Mouse (Mus musculus) forebrain, embryonic 14.5 days (tissue): ENCODE data around the gene Hoxd4. TPM values are rescaled to one million over a fixed set of nuclear protein-coding genes. Genes with fewer than 3 reads are reported as not detected.

Source experiments
- ATAC-seq: fragments of 200-750 bp; cut with Nextera tagmentation; 2 replicates; pipeline ENCODE4 v1.8.0; 2017; ENCODE audit warnings: mild to moderate bottlenecking, moderate library complexity
- DNase-seq: peaks from one replicate; pipeline ENCODE4 v3.0.0-alpha.2; 2015; ENCODE audit warnings: low spot score
- H3K27ac ChIP-seq: fragments of 300-500 bp; sonication (generic); 2 replicates; pipeline ENCODE4 v1.5.1; 2014; ENCODE audit warnings: low read depth, mild to moderate bottlenecking, control low read depth, low read length, moderate library complexity
- H3K27me3 ChIP-seq: fragments of 300-500 bp; sonication (generic); replicated peaks from 2 replicates; pipeline ENCODE4 v1.6.1; 2014; ENCODE audit warnings: low read length, control low read depth, mixed read lengths; ENCODE audit not compliant: control insufficient read depth, insufficient read depth
- H3K36me3 ChIP-seq: fragments of 300-500 bp; sonication (generic); 2 replicates; pipeline ENCODE4 v1.6.1; 2014; ENCODE audit warnings: low read length, control low read depth; ENCODE audit not compliant: control insufficient read depth, insufficient read depth
- H3K4me1 ChIP-seq: fragments of 300-500 bp; sonication (generic); 2 replicates; pipeline ENCODE4 v1.6.1; 2014; ENCODE audit warnings: antibody characterized with exemption, low read length, control low read depth; ENCODE audit not compliant: control insufficient read depth, insufficient read depth
- H3K4me2 ChIP-seq: fragments of 300-500 bp; sonication (generic); 2 replicates; pipeline ENCODE4 v1.6.1; 2014; ENCODE audit warnings: mild to moderate bottlenecking, control low read depth, low read length
- H3K4me3 ChIP-seq: fragments of 300-500 bp; sonication (generic); 2 replicates; pipeline ENCODE4 v1.5.1; 2014; ENCODE audit warnings: low read depth, low read length, control low read depth
- H3K9ac ChIP-seq: fragments of 300-500 bp; sonication (generic); 2 replicates; pipeline ENCODE4 v1.6.1; 2014; ENCODE audit warnings: mild to moderate bottlenecking, low read length, control low read depth, moderate library complexity
- H3K9me3 ChIP-seq: fragments of 300-500 bp; sonication (generic); replicated peaks from 2 replicates; pipeline ENCODE4 v1.6.1; 2016; ENCODE audit warnings: low read length, control low read depth, mixed read lengths; ENCODE audit not compliant: control insufficient read depth
- WGBS: fragments of 180-500 bp; shearing (Covaris S2); extraction: QIAGEN DNeasy Blood & Tissue Kit; methylation state at CpG from one replicate; pipeline ENCODE4 v1.1.7; 2014; 5-methylcytosine and 5-hydroxymethylcytosine counted together
- polyA plus RNA-seq: library from polyadenylated mRNA; unstranded; fragments of >200 nt; fragmentation: Nextera tagmentation; extraction: Ambion mirVana; gene quantifications from 2 replicates; pipeline ENCODE4 v1.2.1, GENCODE M21; 2014

Gene Hoxd4
- polyA plus RNA-seq, 1 experiment from 2014 or later = not detected

GRCm38 (mm10) chr2:74689574-74690337 lies 22.0 kb upstream of the Hoxd4 start:
- H3K9ac ChIP-seq = no peak overlapping the region
- peaks cover 90% of the 10 kb centered on the region for H3K27me3 ChIP-seq
- under 1% methylated on average over 24 of the region's 24 CpGs for WGBS
- H3K27ac ChIP-seq = no peak overlapping the region
- no peaks in the 10 kb centered on the region for H3K36me3 ChIP-seq
- H3K4me3 ChIP-seq = no peak overlapping the region
- no peak for DNase-seq
- H3K9me3 ChIP-seq = no peaks in the 10 kb centered on the region
- H3K4me2 ChIP-seq = no peak overlapping the region
- H3K4me1 ChIP-seq = no peaks in the 10 kb centered on the region
- ATAC-seq = no peak

DNA sequence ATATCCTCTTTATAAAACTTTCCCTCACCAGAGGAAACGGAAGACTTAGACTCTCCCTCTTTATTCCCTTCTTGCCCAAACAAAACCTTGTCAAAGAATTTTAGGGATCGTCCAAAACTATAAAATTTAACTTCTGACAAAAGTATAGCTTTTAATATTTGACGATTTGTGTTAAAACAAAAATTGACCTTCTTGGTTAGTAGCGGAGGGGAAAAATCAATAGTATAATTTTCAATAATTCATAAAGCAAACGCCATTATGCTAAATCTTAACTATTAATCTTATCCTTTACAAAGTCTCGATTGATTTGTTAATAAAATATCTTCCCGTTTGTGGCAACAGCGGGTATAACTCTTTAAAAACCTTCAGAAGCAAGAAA lies 21.4 kb upstream of the Hoxd4 start:
- Histone ChIP-seq H3K9me3 (no peaks in the 10 kb centered on the region), H3K27ac (no peak overlapping the region), H3K27me3 (peaks cover 90% of the 10 kb centered on the region), H3K36me3 (no peaks in the 10 kb centered on the region), H3K4me3 (no peak overlapping the region), H3K4me1 (no peaks in the 10 kb centered on the region), H3K4me2 (no peak overlapping the region), H3K9ac (no peak overlapping the region)
- 11% methylated on average over 8 of the region's 8 CpGs for WGBS
- DNase-seq (no peak), ATAC-seq (no peak)

GRCm38 (mm10) chr2:74691022-74691951 lies 20.4 kb upstream of the Hoxd4 start, which contains the start of gene Hoxd10:
Hoxd10 (plus strand) TSS chr2:74691924.
- no peak within 1 kb of the TSS for H3K9ac ChIP-seq
- H3K36me3 ChIP-seq = no peaks in the 10 kb centered on the region
- peak; percentile 63 for DNase-seq
- H3K4me3 ChIP-seq = no peak within 1 kb of the TSS
- ATAC-seq = peak; percentile 65; the same call in 1 of the 2 replicates
- H3K4me2 ChIP-seq = no peak within 1 kb of the TSS
- H3K9me3 ChIP-seq = no peaks in the 10 kb centered on the region
- no peak within 1 kb of the TSS for H3K27ac ChIP-seq
- 1% methylated on average over 56 of the region's 56 CpGs for WGBS
- H3K4me1 ChIP-seq = no peaks in the 10 kb centered on the region
- peaks cover 96% of the 10 kb centered on the region for H3K27me3 ChIP-seq

GRCm38 (mm10) chr2:74691995-74692807 lies 19.5 kb upstream of the Hoxd4 start:
- Histone ChIP-seq H3K36me3 (no peaks in the 10 kb centered on the region), H3K4me2 (no peak overlapping the region), H3K27me3 (peaks cover 95% of the 10 kb centered on the region), H3K4me1 (no peaks in the 10 kb centered on the region), H3K4me3 (no peak overlapping the region), H3K27ac (no peak overlapping the region), H3K9ac (no peak overlapping the region), H3K9me3 (no peaks in the 10 kb centered on the region)
- DNase-seq (no peak), ATAC-seq (no peak)
- 3% methylated on average over 35 of the region's 35 CpGs for WGBS

DNA sequence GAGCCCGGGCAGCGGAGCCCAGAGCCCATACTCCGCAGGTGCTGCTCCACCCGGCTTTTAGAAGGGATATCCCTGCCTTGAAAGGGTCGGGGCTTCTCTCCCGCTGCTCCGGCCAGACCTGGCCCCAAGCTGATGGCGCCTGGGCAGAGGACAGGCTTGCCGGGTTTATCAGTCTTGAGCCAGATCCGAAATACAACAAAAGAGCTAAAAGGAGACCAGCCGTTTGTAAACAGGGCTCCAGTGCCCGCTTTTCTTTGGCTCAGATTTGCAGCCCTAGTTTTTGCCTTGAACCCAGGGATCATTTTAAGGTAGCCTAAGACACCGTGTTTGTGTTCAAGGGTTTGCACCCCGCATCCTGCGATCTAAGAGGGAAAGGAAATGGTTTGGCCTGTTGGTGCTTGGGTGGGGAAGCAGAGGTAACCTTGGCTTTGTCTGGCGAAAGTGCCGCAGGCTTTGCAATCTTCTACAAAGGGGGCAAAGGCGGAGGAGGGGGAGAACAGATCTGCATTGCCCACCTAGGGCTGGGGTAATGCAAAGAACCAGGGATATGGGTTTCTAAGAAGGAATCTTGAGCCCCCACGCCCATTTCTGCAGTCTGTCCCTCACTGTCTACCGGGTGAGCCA lies 18.8 kb upstream of the Hoxd4 start:
- H3K4me2 ChIP-seq = no peak overlapping the region
- no peaks in the 10 kb centered on the region for H3K9me3 ChIP-seq
- ATAC-seq = no peak
- H3K36me3 ChIP-seq = no peaks in the 10 kb centered on the region
- no peak for DNase-seq
- no peak overlapping the region for H3K4me3 ChIP-seq
- H3K27ac ChIP-seq = no peak overlapping the region
- H3K9ac ChIP-seq = no peak overlapping the region
- peaks cover 3% of the 10 kb centered on the region; the same call in 1 of the 2 replicates for H3K4me1 ChIP-seq
- under 1% methylated on average over 20 of the region's 20 CpGs for WGBS
- H3K27me3 ChIP-seq = peaks cover 95% of the 10 kb centered on the region

DNA sequence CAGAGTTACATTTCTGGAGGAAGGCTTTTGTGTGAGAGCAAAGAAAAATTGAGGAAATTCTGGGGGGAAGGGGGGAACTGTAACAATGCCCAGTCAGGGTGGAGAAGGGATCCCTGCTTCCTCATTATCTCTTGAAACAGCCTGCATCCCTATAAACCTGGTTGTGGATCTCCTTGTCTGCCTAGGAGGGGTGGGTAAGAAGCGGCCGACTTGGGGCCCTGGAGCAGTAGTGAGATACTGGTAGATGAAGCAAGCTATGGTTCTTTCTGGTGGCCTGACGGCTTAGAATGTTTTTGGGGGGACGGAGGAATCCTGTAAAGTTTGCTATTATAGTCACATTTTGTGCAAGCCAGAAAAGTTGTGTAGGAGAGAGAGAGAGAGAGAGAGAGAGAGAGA lies 18.3 kb upstream of the Hoxd4 start:
- WGBS = 14% methylated on average over 4 of the region's 4 CpGs

GRCm38 (mm10) chr2:74694066-74694465 lies 17.7 kb upstream of the Hoxd4 start:
- Histone ChIP-seq H3K27ac (no peak overlapping the region), H3K27me3 (peaks cover 95% of the 10 kb centered on the region), H3K4me2 (no peak overlapping the region), H3K4me1 (peaks cover 8% of the 10 kb centered on the region; the same call in 1 of the 2 replicates), H3K9ac (no peak overlapping the region), H3K4me3 (no peak overlapping the region), H3K9me3 (no peaks in the 10 kb centered on the region), H3K36me3 (no peaks in the 10 kb centered on the region)
- WGBS = 1% methylated on average over 16 of the region's 16 CpGs
- DNase-seq (no peak), ATAC-seq (no peak)

More for the DNA sequence above, 18.3 kb upstream of the Hoxd4 start:
- ATAC-seq (no peak), DNase-seq (no peak)
- H3K27ac ChIP-seq = no peak overlapping the region
- H3K9ac ChIP-seq = no peak overlapping the region
- H3K4me1 ChIP-seq = peaks cover 8% of the 10 kb centered on the region; the same call in 1 of the 2 replicates
- no peaks in the 10 kb centered on the region for H3K36me3 ChIP-seq
- H3K27me3 ChIP-seq = peaks cover 95% of the 10 kb centered on the region
- H3K9me3 ChIP-seq = no peaks in the 10 kb centered on the region
- H3K4me3 ChIP-seq = no peak overlapping the region
- no peak overlapping the region for H3K4me2 ChIP-seq

- no peak for DNase-seq
- peaks cover 8% of the 10 kb centered on the region; the same call in 1 of the 2 replicates for H3K4me1 ChIP-seq
- 4% methylated on average over 1 of the region's 1 CpGs for WGBS
- no peak overlapping the region for H3K27ac ChIP-seq
- no peak overlapping the region for H3K4me2 ChIP-seq
- no peak overlapping the region for H3K4me3 ChIP-seq
- no peaks in the 10 kb centered on the region for H3K9me3 ChIP-seq
- H3K9ac ChIP-seq = no peak overlapping the region
- H3K36me3 ChIP-seq = no peaks in the 10 kb centered on the region
- ATAC-seq = no peak
- peaks cover 97% of the 10 kb centered on the region for H3K27me3 ChIP-seq
Observed at GRCm38 (mm10) chr2:74695383-74695782, 16.3 kb upstream of the Hoxd4 start.
